Mouse (Mus musculus) testis, adult 2 months (tissue): ENCODE measurements around the gene Cd96.

Source experiments
- CTCF ChIP-seq: fragments of 200-500 bp; IDR thresholded peaks from 2 replicates; pipeline ENCODE4 v1.5.1; 2012; ENCODE audit warnings: low read depth, mild to moderate bottlenecking, inconsistent platforms, low read length, moderate library complexity; ENCODE audit not compliant: control insufficient read depth, insufficient read depth, insufficient replicate concordance
- POLR2A ChIP-seq: fragments of 200-500 bp; IDR thresholded peaks from 2 replicates; pipeline ENCODE4 v1.6.1; 2012; ENCODE audit warnings: low read depth, mild to moderate bottlenecking, inconsistent platforms, low read length, moderate library complexity; ENCODE audit not compliant: control insufficient read depth

DNA sequence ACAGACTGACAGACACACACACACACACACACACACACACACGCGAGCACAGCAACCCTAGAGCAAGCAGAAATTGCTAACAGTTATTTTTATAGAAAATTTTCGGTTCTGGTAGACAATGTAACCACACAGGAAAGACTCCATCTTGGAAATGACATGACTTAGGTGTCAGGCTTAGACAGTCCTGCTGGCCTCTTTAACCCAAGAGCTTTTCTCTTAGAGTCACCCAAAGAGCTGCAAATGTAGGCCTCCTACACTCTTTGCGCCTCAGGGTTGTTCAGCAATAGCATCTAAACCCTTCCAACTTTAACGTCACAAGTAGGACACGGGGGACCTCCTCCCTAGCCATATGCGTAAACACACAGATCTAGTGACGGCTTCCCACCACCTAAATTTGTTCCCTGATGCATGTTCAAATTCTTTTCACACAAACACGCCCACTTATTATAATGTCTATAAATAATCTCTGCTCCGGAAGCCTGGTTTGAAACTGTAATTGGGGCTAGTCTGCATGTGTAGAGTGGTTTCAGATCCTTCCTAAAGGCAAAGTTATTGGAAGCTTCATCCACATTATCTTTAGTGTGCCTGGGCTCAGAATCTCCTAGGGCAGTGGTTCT lies 118.4 kb downstream of the Cd96 start:
- TF ChIP-seq CTCF (no peak), POLR2A (no peak)
